Mouse (Mus musculus) CH12F3 (cell line): ENCODE data around the gene Pax4.

Experiments
- in situ Hi-C: fragments of 300-500 bp; cut with MboI; formaldehyde crosslinking; loops from 2 replicates; pipeline ENCODE4 v1.14.3; 2020; ENCODE audit warnings: low sequenced_read_pairs

Gene Pax4

GRCm38 (mm10) chr6:28449253-28449652 is at the start of gene Pax4:
Pax4 (minus strand) TSS chr6:28449353.
- in situ Hi-C loops: no loop called here

DNA sequence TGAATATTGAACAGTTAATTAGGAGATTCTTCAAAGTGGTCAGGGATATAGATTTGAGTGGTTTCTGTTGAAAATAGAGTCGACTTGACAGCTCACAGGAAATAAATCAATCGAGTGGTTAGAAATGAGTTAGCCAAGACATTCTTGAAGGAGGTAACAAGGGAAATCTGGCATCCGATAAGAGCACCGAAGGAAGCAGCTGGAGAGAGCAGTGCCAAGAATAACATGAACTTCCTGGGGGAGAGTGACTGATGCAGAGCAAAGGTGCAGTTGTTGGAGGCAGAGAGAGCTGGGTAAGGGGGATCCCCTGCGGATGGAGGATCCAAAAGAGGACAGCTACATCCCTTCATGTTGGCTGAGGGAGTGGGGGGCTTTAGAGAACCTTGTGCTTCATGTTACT is 48.7 kb upstream of the Pax4 start:
- in situ Hi-C loops: no loop called here

- in situ Hi-C loops: no loop called here
Measured at GRCm38 (mm10) chr6:28491198-28491597, 42.0 kb upstream of the Pax4 start.

DNA sequence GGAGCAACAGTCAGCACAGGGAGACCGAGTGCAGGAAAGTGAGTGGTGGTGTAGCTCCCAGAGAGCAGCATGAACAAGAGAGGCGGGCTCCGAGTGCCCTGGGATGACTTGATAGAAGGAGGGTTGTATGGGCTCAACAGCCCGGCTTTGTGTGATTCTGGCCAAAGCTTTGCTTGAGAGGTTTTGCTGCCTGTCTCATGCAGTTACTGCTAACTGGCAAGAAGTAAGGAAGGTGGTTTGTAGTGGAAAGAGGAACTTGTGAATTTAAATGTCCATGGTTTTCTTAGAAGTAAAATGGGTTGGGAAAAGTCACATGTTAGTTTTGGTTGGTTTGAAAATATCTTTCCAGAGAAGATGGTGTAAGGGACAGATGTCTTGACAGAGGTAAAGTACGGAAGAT is 41.5 kb upstream of the Pax4 start:
- in situ Hi-C loops: no loop called here

DNA sequence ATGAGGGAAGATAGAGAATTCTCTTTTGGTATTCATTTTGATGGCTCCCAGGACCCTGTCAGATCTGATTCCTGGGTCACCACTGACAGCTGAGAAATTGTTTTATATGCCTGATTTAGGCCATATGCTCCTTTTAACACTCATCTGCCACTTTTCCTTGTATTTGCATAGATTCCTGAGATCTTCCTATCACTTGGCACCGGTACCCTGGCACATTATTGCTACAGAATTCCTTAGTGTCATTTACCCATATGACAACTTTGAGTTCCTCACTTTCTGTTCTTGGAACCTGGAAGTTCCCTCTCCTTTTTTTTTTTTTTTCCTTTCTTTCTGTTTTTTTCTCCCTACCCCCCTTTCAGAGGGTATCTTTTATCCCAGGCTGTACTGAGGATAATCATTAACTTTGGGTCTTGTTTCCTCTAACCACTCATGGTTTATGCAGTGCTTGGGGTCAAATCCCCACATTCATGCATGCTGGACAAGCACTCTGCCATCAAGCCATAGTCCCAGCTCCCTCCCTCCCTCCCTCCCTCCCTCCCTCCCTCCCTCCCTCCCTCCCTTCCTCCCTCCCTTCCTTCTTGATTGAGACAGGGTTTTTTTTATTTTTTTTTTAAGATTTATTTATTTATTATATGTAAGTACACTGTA is 39.2 kb upstream of the Pax4 start:
- in situ Hi-C loops: no loop called here

DNA sequence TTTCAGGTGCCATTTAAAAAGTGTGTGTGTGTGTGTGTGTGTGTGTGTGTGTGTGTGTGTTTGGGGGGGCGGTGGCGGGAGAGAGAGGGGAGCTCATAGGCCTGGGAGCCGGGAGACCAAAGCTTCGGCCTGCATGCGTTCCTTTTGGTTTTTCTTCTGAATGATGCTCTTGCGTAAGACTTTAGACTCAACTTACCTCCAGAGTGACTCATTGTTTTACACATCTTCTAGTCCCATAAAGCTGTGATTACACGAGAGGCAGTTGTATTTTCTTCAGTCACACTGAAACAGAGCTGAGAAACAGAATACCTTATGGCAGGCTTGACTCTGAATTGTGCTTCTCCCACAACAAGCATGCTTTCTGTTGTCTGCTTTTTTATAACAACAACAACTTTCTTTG is 37.8 kb upstream of the Pax4 start:
- in situ Hi-C loops: no loop called here

DNA sequence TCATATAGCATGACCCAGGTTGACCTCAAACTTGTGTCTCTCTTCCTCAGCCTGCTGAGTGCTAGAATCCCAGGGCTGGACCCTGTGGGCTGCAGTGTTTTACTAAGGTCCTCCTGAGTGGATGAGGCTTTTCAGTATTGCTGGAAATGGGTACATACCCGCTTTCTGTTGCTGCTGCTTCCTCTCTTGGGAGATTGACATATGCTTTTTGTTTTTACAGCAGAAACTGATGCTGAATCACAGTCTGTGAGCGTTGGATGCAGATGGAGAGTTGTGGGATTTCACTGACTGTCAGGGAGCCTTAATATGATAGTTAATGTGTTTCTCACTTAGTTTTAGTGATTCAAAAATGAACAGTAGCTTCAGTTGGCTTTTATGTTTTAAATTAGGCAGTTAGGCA is 37.3 kb upstream of the Pax4 start:
- in situ Hi-C loops: no loop called here

DNA sequence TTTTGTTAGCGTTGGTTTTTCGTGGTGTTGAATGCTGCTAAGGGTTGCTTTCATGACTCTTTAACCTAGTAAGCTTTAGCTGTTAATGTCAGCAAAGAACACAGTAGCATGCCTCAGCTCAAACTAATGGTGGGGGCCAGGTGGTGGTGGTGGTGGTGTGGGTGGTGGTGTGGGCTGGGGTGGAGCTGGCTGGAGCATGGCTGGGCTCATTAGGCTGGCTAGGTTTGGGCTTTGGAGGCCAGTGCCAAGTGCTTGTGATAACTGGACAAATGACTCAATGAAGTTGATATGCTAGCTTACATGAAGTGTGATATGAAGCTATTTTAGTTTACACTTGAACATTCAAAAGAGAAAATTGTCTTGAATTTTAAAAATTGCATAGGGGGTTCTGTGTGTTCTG is 36.9 kb upstream of the Pax4 start:
- in situ Hi-C loops: no loop called here

- in situ Hi-C loops: no loop called here
Measured at GRCm38 (mm10) chr6:28482711-28483315, 33.7 kb upstream of the Pax4 start.

GRCm38 (mm10) chr6:28480752-28481492 is 31.8 kb upstream of the Pax4 start:
- in situ Hi-C loops: no loop called here

DNA sequence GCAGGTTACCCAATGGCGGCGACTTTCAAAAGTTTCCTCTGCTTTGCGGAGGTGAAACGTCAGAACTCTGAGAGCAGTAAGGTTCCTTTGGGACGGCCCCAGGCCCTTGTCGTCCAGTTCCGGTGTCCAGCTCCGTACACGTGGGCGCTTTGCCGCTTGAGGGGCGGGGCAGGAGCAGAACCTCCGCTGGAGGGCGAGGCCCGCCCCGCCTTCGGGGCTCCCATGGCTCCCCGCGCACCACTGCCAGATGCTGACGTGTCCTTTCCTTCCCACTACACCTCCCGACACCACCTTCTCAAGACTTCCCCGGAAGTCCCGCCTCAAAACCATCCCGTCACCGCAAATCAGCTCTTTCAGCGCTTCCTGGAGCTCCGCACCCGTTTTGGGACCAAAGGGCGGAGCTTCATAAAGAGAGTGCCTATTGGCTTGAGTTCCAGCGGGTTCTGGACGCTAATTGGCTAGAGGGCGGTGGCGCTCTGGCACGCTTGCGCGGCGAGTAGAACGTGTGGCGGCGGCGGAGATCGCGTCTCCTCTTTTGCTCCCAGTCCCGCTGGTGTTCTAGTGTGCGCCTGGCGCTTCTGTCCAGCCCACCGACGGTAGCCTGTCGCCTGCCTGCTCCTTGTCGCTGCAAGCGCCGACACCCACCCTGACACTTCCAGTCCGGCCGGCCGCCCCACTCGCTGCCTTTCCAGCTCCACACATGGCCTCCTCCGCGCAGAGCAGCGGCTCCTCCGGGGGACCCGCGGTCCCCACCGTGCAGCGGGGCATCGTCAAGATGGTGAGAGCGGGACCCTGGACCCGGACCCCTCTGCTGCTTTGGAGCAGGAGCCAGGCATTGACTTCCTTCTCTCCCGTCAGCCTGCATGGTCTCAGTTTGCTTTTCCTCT is 31.0 kb upstream of the Pax4 start:
- in situ Hi-C loops: no loop called here

DNA sequence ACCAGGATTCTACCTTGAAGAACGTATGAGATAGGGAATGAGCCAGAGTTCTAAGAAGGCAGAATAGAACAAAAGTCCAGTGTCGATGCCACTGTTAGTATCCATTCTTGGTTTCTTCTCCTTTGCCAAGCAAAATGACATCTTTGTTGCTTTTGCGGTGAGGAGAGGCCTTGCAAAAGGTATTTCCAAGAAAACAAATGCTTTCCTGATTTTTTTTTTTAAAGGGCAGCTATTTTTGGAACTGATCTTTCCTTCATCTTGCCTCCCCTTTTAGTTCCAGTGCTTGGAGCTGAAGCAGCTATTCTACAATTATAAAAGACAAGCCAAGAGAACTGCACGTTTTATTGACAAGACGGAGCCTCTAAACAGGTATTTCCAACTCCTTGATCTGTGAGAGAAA is 25.7 kb upstream of the Pax4 start, which contains the start of gene Snd1:
Snd1 (plus strand) TSS at position 301 of the 400 bp plus-strand sequence.
- in situ Hi-C loops: no loop called here

GRCm38 (mm10) chr6:28474211-28474610 is 25.1 kb upstream of the Pax4 start:
- in situ Hi-C loops: no loop called here

DNA sequence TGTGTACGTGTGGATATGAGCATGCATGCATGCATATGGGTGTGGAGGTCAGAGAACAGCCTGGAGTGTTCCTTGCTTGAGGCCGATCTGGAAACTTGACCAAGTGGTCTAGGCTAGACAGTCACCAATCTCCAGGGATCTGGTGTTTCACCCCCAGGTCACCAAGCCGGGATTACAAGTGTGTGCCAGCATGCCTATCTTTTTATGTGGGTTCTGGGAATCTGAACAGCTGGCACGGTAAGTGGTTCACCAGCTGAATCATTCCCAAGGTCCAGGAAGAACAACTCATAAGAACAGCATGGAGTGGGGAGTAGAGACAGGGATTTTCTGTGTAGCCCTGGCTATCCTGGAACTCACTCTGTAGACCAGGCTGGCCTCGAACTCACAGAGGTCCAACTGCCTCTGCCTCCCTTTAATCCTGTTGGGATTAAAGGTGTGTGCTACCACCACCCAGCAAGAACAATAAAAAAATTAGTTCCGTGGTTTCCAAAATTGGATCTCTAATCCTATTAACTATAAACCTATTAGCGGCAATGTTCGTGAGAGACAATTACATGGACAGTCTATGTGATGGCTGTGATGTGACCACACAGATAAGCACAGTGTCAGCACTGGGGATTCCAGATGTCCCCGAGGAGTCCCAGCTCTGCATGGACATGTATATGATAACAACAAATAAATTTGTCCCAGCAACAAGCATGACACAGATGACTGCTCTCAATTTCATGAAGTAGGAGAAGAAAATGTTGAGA is 22.3 kb upstream of the Pax4 start:
- in situ Hi-C loops: no loop called here

GRCm38 (mm10) chr6:28470621-28471020 is 21.5 kb upstream of the Pax4 start:
- in situ Hi-C loops: no loop called here

DNA sequence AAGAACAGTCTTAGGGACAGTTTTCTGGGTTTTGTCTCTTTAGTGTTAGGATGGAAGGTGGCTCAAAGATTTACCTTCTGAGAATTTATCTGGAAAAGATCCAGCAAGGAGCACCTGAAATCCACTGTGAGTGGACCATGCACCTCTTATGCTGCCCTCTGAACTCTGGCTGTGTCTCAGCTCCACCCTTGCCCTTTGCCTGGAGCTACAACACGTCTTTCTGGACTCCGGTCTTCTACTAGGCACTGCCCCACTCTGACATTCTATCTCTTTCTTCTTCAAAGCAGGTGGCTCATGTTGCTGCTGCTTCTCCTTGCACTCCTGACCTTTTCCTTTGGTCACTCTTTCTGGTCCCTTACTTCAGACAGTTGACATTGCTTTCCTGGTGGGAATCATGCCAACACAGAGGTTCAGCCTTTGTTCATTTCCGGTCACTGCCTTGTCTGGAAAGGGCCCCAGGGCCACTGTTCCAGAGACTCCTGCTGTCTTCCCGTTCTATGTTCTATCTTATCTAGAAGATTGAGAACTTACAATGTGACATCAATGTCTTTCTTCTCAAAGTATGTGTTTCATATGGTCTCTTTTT is 21.0 kb upstream of the Pax4 start:
- in situ Hi-C loops: no loop called here

DNA sequence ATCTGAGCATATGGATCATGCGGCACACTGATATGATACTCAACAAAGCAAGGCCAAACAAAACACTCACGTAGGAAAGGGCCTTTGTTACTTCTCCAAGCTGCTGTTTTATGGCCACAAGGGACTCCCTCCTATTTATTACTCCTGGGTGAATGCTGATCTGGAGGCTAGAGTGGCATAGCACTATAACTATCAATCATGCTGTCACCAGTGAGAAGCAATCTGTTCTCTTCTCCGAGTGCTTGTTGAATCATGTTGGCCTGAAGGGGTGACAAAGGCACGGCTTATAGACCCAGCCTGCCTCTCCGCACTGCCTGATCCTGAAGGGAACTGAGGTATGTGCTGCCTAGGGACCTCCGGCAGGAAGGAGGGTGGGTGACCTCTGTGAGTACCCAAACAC is 15.5 kb upstream of the Pax4 start:
- in situ Hi-C loops: no loop called here

- in situ Hi-C loops: no loop called here
Measured at GRCm38 (mm10) chr6:28460534-28460933, 11.4 kb upstream of the Pax4 start.

GRCm38 (mm10) chr6:28459221-28459668 is 10.1 kb upstream of the Pax4 start:
- in situ Hi-C loops: no loop called here

DNA sequence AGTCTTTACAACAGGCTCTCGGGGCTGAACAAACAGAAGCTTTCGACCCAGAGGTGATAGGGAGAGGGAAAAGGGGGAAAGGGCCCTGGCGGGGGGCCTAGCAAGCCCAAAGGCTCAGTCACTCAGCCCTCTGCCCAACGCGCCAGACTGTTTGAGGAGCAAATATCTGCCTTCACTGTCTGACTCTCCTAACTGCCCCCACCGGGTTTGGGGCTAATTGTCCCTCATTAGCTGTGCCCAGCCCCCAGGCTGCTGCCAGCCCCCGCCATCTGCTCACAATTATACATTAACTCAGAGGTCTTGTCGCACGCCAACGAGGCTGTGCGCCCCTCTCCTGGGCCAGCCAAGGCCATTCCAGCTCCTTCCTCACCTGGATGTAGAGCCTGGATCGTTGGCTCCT is 1.8 kb upstream of the Pax4 start:
- in situ Hi-C loops: no loop called here
